Comparison of ENCODE assay signal across 25 mouse cellular contexts in the genomic region with DNA sequence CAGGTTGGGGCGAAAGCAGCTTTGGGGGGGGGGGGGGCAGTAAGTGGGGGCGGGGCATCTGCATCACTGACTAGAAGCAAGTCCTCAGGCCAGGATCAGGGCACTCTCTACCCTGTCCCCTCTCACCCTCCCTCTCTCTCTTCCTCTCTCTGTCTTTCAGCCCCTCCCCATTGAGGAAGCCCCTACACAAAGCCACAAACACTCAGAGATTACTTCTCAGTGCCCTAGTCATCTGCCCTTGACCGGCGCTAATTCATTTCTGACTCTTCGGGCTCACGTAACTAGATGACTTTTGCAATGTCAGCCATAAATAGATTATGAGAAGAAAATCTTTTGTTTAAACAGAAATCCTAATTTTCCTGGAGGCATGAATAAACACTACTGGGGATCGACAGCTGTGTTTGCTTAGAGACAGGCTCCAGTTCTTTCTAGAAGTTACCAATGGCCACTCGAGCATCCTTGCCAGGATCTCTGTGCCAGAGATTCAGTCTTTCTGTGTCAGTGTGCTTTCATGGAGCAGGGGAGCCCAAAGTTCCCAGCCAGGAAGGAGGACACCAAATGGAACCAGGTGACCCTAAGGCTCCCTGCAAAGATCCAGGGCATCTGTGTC. TPM values are rescaled to one million over a fixed set of nuclear protein-coding genes. Genes with fewer than 3 reads are reported as not detected.
DNase-seq lines count a peak whose midpoint lies in the region; ATAC-seq and TF ChIP-seq lines count a peak whose summit lies in the region.
"Had no signal": no experiment of that assay in that cellular context is flagged by ENCODE, and none has a peak within 500 bp of the region (broad histone marks: within the 10 kb centered on the region; RNA-seq: fewer than 3 reads in every experiment).

No protein-coding gene starts in this region.

- no peak overlapping the region for H3K4me3 ChIP-seq in lung, embryonic 14.5 days (ENCODE audit: low read depth, low read length)
- H3K4me3 ChIP-seq in lung, adult 2 months (replicated peaks; ENCODE audit: extremely low read depth, low read depth, low read length) = no peak overlapping the region
- no peak overlapping the region for H3K4me3 ChIP-seq in hindbrain, embryonic 14.5 days (replicated peaks; ENCODE audit: low read length)
- H3K4me3 ChIP-seq: embryonic facial prominence, embryonic 10.5 days; forebrain, embryonic 10.5 days; heart, embryonic 13.5 days; hindbrain, embryonic 12.5 days; left cerebral cortex, adult 2 months; limb, embryonic 15.5 days; midbrain, embryonic 12.5 days; neural tube, embryonic 12.5 days had no signal

- no peak for TF ChIP-seq POLR2A in lung, adult 2 months (IDR thresholded peaks at IDR 0.05; ENCODE audit: borderline replicate concordance, extremely low read depth, low read depth, low read length)

- ATAC-seq in lung, embryonic 14.5 days (ENCODE audit: insufficient read depth) = peak; percentile 70
- ATAC-seq in hindbrain, embryonic 14.5 days (ENCODE audit: low FRiP score) = no peak
- ATAC-seq: forebrain, embryonic 16.5 days had no signal

- H3K9ac ChIP-seq in lung, embryonic 14.5 days = no peak overlapping the region
- no peak overlapping the region for H3K9ac ChIP-seq in hindbrain, embryonic 14.5 days
- H3K9ac ChIP-seq: heart, embryonic 13.5 days; hindbrain, embryonic 12.5 days; limb, embryonic 15.5 days; liver, embryonic 14.5 days; midbrain, embryonic 12.5 days; neural tube, embryonic 12.5 days had no signal

- H3K4me2 ChIP-seq in lung, embryonic 14.5 days = no peak overlapping the region
- H3K4me2 ChIP-seq in hindbrain, embryonic 14.5 days (replicated peaks) = no peak overlapping the region
- H3K4me2 ChIP-seq: heart, embryonic 13.5 days; hindbrain, embryonic 12.5 days; limb, embryonic 15.5 days; midbrain, embryonic 12.5 days; neural tube, embryonic 12.5 days had no signal

- H3K27me3 ChIP-seq in lung, embryonic 14.5 days (ENCODE audit: insufficient read depth, low read length) = no peaks in the 10 kb centered on the region
- no peaks in the 10 kb centered on the region for H3K27me3 ChIP-seq in hindbrain, embryonic 14.5 days (ENCODE audit: control insufficient read depth, insufficient read depth, low read length)
- H3K27me3 ChIP-seq: heart, embryonic 13.5 days; hindbrain, embryonic 12.5 days; limb, embryonic 15.5 days; midbrain, embryonic 12.5 days; neural tube, embryonic 12.5 days had no signal

- no peak for TF ChIP-seq CTCF in lung, embryonic 14.5 days (IDR thresholded peaks at IDR 0.05; ENCODE audit: low read depth)
- no peak for TF ChIP-seq CTCF in lung, adult 2 months (IDR thresholded peaks at IDR 0.05; ENCODE audit: insufficient read depth, low read length)

- no peak overlapping the region for H3K27ac ChIP-seq in lung, embryonic 14.5 days (ENCODE audit: low read depth)
- no peak overlapping the region for H3K27ac ChIP-seq in hindbrain, embryonic 14.5 days
- H3K27ac ChIP-seq: embryonic facial prominence, embryonic 10.5 days; forebrain, embryonic 10.5 days; heart, embryonic 13.5 days; hindbrain, embryonic 12.5 days; left cerebral cortex, adult 2 months; limb, embryonic 15.5 days; liver, embryonic 14.5 days; midbrain, embryonic 12.5 days; neural tube, embryonic 12.5 days had no signal

- 31% methylated on average over 7 of the region's 8 CpGs for WGBS in lung, embryonic 14.5 days
- 36% methylated on average over 8 of the region's 8 CpGs for WGBS in lung, adult 2 months
- WGBS in hindbrain, embryonic 14.5 days = 69% methylated on average over 8 of the region's 8 CpGs

- H3K9me3 ChIP-seq in lung, embryonic 14.5 days (ENCODE audit: low read depth, low read length) = no peaks in the 10 kb centered on the region
- H3K9me3 ChIP-seq in hindbrain, embryonic 14.5 days (ENCODE audit: control insufficient read depth, low read length) = no peaks in the 10 kb centered on the region
- H3K9me3 ChIP-seq: embryonic facial prominence, embryonic 10.5 days; forebrain, embryonic 10.5 days; heart, embryonic 13.5 days; hindbrain, embryonic 12.5 days; limb, embryonic 15.5 days; midbrain, embryonic 12.5 days; neural tube, embryonic 12.5 days had no signal

- H3K4me1 ChIP-seq in lung, embryonic 14.5 days (ENCODE audit: insufficient read depth) = no peaks in the 10 kb centered on the region
- no peaks in the 10 kb centered on the region for H3K4me1 ChIP-seq in lung, adult 2 months (ENCODE audit: control insufficient read depth, insufficient read depth, low read length)
- H3K4me1 ChIP-seq in hindbrain, embryonic 14.5 days (replicated peaks; ENCODE audit: control insufficient read depth, insufficient read depth, low read length) = no peaks in the 10 kb centered on the region
- H3K4me1 ChIP-seq: heart, embryonic 13.5 days; hindbrain, embryonic 12.5 days; limb, embryonic 15.5 days; midbrain, embryonic 12.5 days; neural tube, embryonic 12.5 days had no signal

- no peaks in the 10 kb centered on the region for H3K36me3 ChIP-seq in lung, embryonic 14.5 days (ENCODE audit: insufficient read depth)
- H3K36me3 ChIP-seq in hindbrain, embryonic 14.5 days (replicated peaks; ENCODE audit: control insufficient read depth, insufficient read depth) = no peaks in the 10 kb centered on the region
- H3K36me3 ChIP-seq: embryonic facial prominence, embryonic 10.5 days; forebrain, embryonic 10.5 days; heart, embryonic 13.5 days; hindbrain, embryonic 12.5 days; limb, embryonic 15.5 days; midbrain, embryonic 12.5 days; neural tube, embryonic 12.5 days had no signal

- peak; percentile 47 for DNase-seq in adrenal gland, adult 2 months
- DNase-seq in adrenal gland, postnatal 25 days = no peak
- DNase-seq in lung, embryonic 14.5 days = peak; percentile 68
- no peak for DNase-seq in lung, adult 2 months
- peak; percentile 32 for DNase-seq in lung, postnatal 25 days (ENCODE audit: low spot score)
- DNase-seq in hindbrain, embryonic 14.5 days (ENCODE audit: low spot score) = no peak
- no peak for DNase-seq in gastrocnemius, adult 18-20 months (ENCODE audit: low spot score)
- DNase-seq: cerebellum, adult 8-10 months; gastrocnemius, postnatal 14 days; heart, adult 18-20 months; kidney, adult 2 months; kidney, postnatal 10 days; left cerebral cortex, postnatal 4 days; right cerebral cortex, postnatal 14 days; thymus, postnatal 14 days had no signal

RNA-seq across cellular contexts. Expression of gene Hsbp1, which starts 16.5 kb away (rescaled TPM):
- 100 to 1,000 TPM; 215 to 223 TPM for total RNA-seq in adrenal gland, adult 2 months (2021)
- polyA plus RNA-seq in adrenal gland, adult 2 months (2012; rRNA removed) = 33.1 and 38.3 TPM in 2 replicates
- total RNA-seq in adrenal gland, postnatal 25 days (2021) = 153 and 194 TPM in 2 replicates
- 300 and 304 TPM in 2 replicates for polyA plus RNA-seq in lung, embryonic 14.5 days (2014; fragmentation: Nextera tagmentation; extraction: Ambion mirVana)
- 90.7 and 130 TPM in 2 replicates for polyA plus RNA-seq in lung, adult 2 months (2012; rRNA removed)
- 741 and 743 TPM in 2 replicates for polyA plus RNA-seq in hindbrain, embryonic 14.5 days (2014; fragmentation: Nextera tagmentation; extraction: Ambion mirVana)
- 100 to 1,000 TPM; 144 to 149 TPM for total RNA-seq in gastrocnemius, adult 18-20 months (2021)

RNA-seq across cellular contexts. Expression of gene Mlycd, which starts 33.9 kb away (rescaled TPM):
- total RNA-seq in adrenal gland, adult 2 months (2021) = 10 to 100 TPM; 41.8 to 69.4 TPM
- polyA plus RNA-seq in adrenal gland, adult 2 months (2012; rRNA removed) = 110 and 118 TPM in 2 replicates
- 46.2 and 49.0 TPM in 2 replicates for total RNA-seq in adrenal gland, postnatal 25 days (2021)
- 11.8 and 14.0 TPM in 2 replicates for polyA plus RNA-seq in lung, embryonic 14.5 days (2014; fragmentation: Nextera tagmentation; extraction: Ambion mirVana)
- polyA plus RNA-seq in lung, adult 2 months (2012; rRNA removed) = 26.9 and 32.0 TPM in 2 replicates
- 17.8 and 20.2 TPM in 2 replicates for polyA plus RNA-seq in hindbrain, embryonic 14.5 days (2014; fragmentation: Nextera tagmentation; extraction: Ambion mirVana)
- 10 to 100 TPM; 75.0 to 87.3 TPM for total RNA-seq in gastrocnemius, adult 18-20 months (2021)

Comparison
In these comparisons a context has a peak if more than half of its experiments do, and no peak if none do; other contexts are left out.
1. DNase-seq: peak in adrenal gland, adult 2 months (single experiment), lung, embryonic 14.5 days (single experiment) and lung, postnatal 25 days (single experiment); none in adrenal gland, postnatal 25 days (single experiment), lung, adult 2 months (single experiment), hindbrain, embryonic 14.5 days (single experiment) and gastrocnemius, adult 18-20 months (single experiment).